Comparison of ENCODE assay signal across 17 mouse cellular contexts in the genomic region with DNA sequence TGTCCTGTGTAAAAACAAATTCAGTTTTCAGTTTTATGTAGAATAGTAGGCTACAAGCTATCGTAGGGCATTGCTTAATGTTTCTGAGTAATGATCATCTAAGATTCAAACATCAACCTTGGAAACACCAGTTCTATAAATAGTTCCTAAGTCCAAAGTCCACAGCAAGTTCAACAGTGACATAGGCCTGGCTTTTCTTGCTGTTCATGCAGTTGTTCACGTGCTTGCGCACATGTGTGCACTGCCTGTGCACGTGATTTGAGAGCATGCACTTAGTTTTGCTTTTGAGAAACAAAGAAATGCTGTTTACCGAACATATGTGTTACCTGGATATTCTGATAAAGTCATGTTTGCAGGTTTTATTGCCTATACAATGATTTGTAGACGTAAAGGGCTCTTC. TPM values are rescaled to one million over a fixed set of nuclear protein-coding genes. Genes with fewer than 3 reads are reported as not detected.
DNase-seq lines count a peak whose midpoint lies in the region; ATAC-seq lines count a peak whose summit lies in the region.
"Had no signal": no experiment of that assay in that cellular context is flagged by ENCODE, and none has a peak within 500 bp of the region (broad histone marks: within the 10 kb centered on the region; RNA-seq: fewer than 3 reads in every experiment).

No protein-coding gene starts in this region.

- DNase-seq in kidney, adult 9 months, result peak; percentile 88
- DNase-seq in yolk sac, embryonic 10.5 days (ENCODE audit: low spot score), result peak; percentile 7
- DNase-seq in MN1 (ENCODE audit: low spot score), result no peak
- DNase-seq: cerebellum, adult 9-11 months; gastrocnemius, adult 2 months; heart, postnatal 14 days; spleen, adult 18-20 months; thymus, postnatal 14 days had no signal

- H3K4me3 ChIP-seq in liver, embryonic 15.5 days (replicated peaks), result no peak overlapping the region
- H3K4me3 ChIP-seq in liver, embryonic 12.5 days, result no peak overlapping the region
- no peak overlapping the region for H3K4me3 ChIP-seq in liver, embryonic 16.5 days (ENCODE audit: low read depth, low read length)
- no peak overlapping the region for H3K4me3 ChIP-seq in midbrain, embryonic 15.5 days
- H3K4me3 ChIP-seq: forebrain, embryonic 12.5 days; gastrocnemius, adult 2 months; heart, embryonic 12.5 days; hindbrain, embryonic 12.5 days; midbrain, embryonic 13.5 days had no signal

- H3K4me1 ChIP-seq in liver, embryonic 15.5 days (replicated peaks), result no peaks in the 10 kb centered on the region; the same call in 1 of the 2 replicates
- H3K4me1 ChIP-seq in liver, embryonic 12.5 days, result no peaks in the 10 kb centered on the region
- H3K4me1 ChIP-seq in liver, embryonic 16.5 days (ENCODE audit: control insufficient read depth, low read depth, low read length), result no peaks in the 10 kb centered on the region; the same call in 1 of the 2 replicates
- peaks cover 6% of the 10 kb centered on the region; the same call in 1 of the 2 replicates for H3K4me1 ChIP-seq in midbrain, embryonic 15.5 days
- H3K4me1 ChIP-seq: forebrain, embryonic 12.5 days had no signal

- no peaks in the 10 kb centered on the region for H3K9me3 ChIP-seq in liver, embryonic 15.5 days (replicated peaks)
- no peaks in the 10 kb centered on the region for H3K9me3 ChIP-seq in liver, embryonic 12.5 days (replicated peaks)
- no peaks in the 10 kb centered on the region for H3K9me3 ChIP-seq in liver, embryonic 16.5 days (replicated peaks; ENCODE audit: control insufficient read depth, low read length)
- H3K9me3 ChIP-seq in midbrain, embryonic 15.5 days, result no peaks in the 10 kb centered on the region
- H3K9me3 ChIP-seq: forebrain, embryonic 12.5 days; heart, embryonic 12.5 days; hindbrain, embryonic 12.5 days; midbrain, embryonic 13.5 days had no signal

- 0 out of 2 replicates have a peak, but pooled peaks have one; percentile 52 for ATAC-seq in liver, embryonic 15.5 days (ENCODE audit: insufficient read depth)
- ATAC-seq in liver, embryonic 12.5 days, result no peak
- ATAC-seq in liver, embryonic 16.5 days (ENCODE audit: low read depth), result peak; percentile 80
- no peak for ATAC-seq in midbrain, embryonic 15.5 days (replicated peaks)
- ATAC-seq: inflammation-experienced regulatory T-cells, adult 6 months; midbrain, embryonic 13.5 days had no signal

- H3K36me3 ChIP-seq in liver, embryonic 15.5 days (replicated peaks), result no peaks in the 10 kb centered on the region
- H3K36me3 ChIP-seq in liver, embryonic 12.5 days, result no peaks in the 10 kb centered on the region
- no peaks in the 10 kb centered on the region for H3K36me3 ChIP-seq in liver, embryonic 16.5 days (ENCODE audit: control insufficient read depth, insufficient read depth)
- no peaks in the 10 kb centered on the region for H3K36me3 ChIP-seq in midbrain, embryonic 15.5 days (replicated peaks)
- H3K36me3 ChIP-seq: forebrain, embryonic 12.5 days; heart, embryonic 12.5 days; hindbrain, embryonic 12.5 days; midbrain, embryonic 13.5 days had no signal

- 56% methylated on average over 6 of the region's 6 CpGs for WGBS in liver, embryonic 15.5 days (ENCODE audit: insufficient replicate concordance)
- 69% methylated on average over 6 of the region's 6 CpGs for WGBS in liver, embryonic 12.5 days (ENCODE audit: insufficient replicate concordance)
- 57% methylated on average over 6 of the region's 6 CpGs for WGBS in liver, embryonic 16.5 days (ENCODE audit: insufficient replicate concordance)
- 91% methylated on average over 6 of the region's 6 CpGs for WGBS in midbrain, embryonic 15.5 days

- H3K9ac ChIP-seq in liver, embryonic 15.5 days, result no peak overlapping the region
- H3K9ac ChIP-seq in liver, embryonic 12.5 days, result no peak overlapping the region
- no peak overlapping the region for H3K9ac ChIP-seq in liver, embryonic 16.5 days (ENCODE audit: low read depth, low read length)
- H3K9ac ChIP-seq in midbrain, embryonic 15.5 days, result no peak overlapping the region
- H3K9ac ChIP-seq: forebrain, embryonic 12.5 days; heart, embryonic 12.5 days; hindbrain, embryonic 12.5 days; midbrain, embryonic 13.5 days had no signal

- H3K27me3 ChIP-seq in liver, embryonic 15.5 days, result no peaks in the 10 kb centered on the region
- no peaks in the 10 kb centered on the region for H3K27me3 ChIP-seq in liver, embryonic 12.5 days (replicated peaks)
- H3K27me3 ChIP-seq in liver, embryonic 16.5 days (ENCODE audit: control insufficient read depth, insufficient read depth, low read depth, low read length), result no peaks in the 10 kb centered on the region
- H3K27me3 ChIP-seq in midbrain, embryonic 15.5 days (replicated peaks), result no peaks in the 10 kb centered on the region
- H3K27me3 ChIP-seq: forebrain, embryonic 12.5 days; heart, embryonic 12.5 days; hindbrain, embryonic 12.5 days; midbrain, embryonic 13.5 days had no signal

- no peak overlapping the region for H3K27ac ChIP-seq in liver, embryonic 15.5 days (replicated peaks)
- no peak overlapping the region for H3K27ac ChIP-seq in liver, embryonic 12.5 days
- no peak overlapping the region for H3K27ac ChIP-seq in liver, embryonic 16.5 days (ENCODE audit: low read length)
- no peak overlapping the region for H3K27ac ChIP-seq in midbrain, embryonic 15.5 days
- H3K27ac ChIP-seq: forebrain, embryonic 12.5 days; gastrocnemius, adult 2 months; hindbrain, embryonic 12.5 days; midbrain, embryonic 13.5 days had no signal

- no peak overlapping the region for H3K4me2 ChIP-seq in liver, embryonic 15.5 days
- no peak overlapping the region for H3K4me2 ChIP-seq in liver, embryonic 12.5 days
- no peak overlapping the region for H3K4me2 ChIP-seq in liver, embryonic 16.5 days (ENCODE audit: low read depth, low read length)
- no peak overlapping the region for H3K4me2 ChIP-seq in midbrain, embryonic 15.5 days
- H3K4me2 ChIP-seq: forebrain, embryonic 12.5 days; heart, embryonic 12.5 days; hindbrain, embryonic 12.5 days; midbrain, embryonic 13.5 days had no signal

RNA-seq across cellular contexts. Expression of a gene that starts 11.3 kb away (rescaled TPM):
- 0.14 TPM in 2 replicates for polyA plus RNA-seq in liver, embryonic 15.5 days (2015; fragmentation: Nextera tagmentation; extraction: Ambion mirVana)
- polyA plus RNA-seq in liver, embryonic 12.5 days (2016; fragmentation: Nextera tagmentation; extraction: Ambion mirVana), result 0.04 and 0.07 TPM in 2 replicates
- polyA plus RNA-seq in liver, embryonic 16.5 days (2015; fragmentation: Nextera tagmentation; extraction: Ambion mirVana), result 0.23 and 0.37 TPM in 2 replicates
- 9.0 and 9.3 TPM in 2 replicates for polyA plus RNA-seq in midbrain, embryonic 15.5 days (2015; fragmentation: Nextera tagmentation; extraction: Ambion mirVana)

Comparison
In these comparisons a context has a peak if more than half of its experiments do, and no peak if none do; other contexts are left out.
1. ATAC-seq: peak in liver, embryonic 15.5 days (single experiment) and liver, embryonic 16.5 days (single experiment); none in liver, embryonic 12.5 days (single experiment) and midbrain, embryonic 15.5 days (single experiment).